Mouse (Mus musculus): ENCODE data around the gene Pcgf2. TPM values are rescaled to one million over a fixed set of nuclear protein-coding genes. Genes with fewer than 3 reads are reported as not detected.
"Not testable (repeated sequence)": the region's sequence is repeated elsewhere in the genome, so short reads cannot be mapped to it uniquely, and the experiment has no call there.

Gene Pcgf2
- total RNA-seq, 2 experiments from 2014 or later, result 51.0 to 52.0 TPM

DNA sequence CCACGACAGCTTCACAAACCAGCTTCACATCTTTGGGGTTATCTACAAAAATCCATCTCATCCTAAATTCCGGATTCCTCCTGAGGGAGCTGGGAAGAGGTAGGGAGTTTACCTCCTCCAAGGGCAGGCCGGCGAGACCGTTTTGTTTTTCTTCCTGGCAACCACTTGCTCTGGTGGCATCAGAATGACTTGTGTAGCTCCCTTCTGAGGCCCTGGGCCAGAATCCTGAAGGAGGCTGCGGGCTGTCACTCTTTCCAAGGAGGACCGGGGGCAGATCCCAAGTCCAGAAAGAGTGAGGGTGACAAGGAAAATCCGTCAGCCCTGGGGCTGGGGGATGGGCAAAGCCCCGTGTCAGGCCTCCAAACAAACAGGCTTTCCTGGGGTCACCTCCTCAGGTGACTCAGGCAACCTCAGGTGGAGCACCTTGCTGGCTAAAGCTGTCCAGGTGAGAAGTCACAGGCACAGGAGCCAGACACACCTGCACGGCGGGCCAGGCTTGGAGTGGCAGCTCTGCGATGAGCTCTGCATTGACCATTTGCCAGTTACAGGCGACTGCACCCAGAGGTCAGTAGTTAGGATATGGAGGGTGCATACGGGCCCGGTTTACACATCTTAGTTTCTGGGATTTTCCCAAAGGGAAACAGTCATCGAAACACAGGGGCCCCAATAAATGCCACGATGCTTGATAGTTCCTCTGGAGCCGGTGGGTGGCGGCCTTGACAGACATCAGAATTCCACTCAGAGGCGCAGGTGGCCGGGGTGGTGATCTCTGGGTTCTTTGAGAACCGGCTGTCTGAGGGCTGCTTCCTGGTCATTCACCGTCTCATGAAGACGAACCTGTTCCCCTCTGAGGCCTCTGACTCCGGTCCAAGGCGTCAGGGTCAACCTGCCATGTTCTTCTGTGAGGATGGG is 17.3 kb upstream of the Pcgf2 start:
- DNase-seq (ENCODE audit: low spot score in 2 of 2), result no peak

DNA sequence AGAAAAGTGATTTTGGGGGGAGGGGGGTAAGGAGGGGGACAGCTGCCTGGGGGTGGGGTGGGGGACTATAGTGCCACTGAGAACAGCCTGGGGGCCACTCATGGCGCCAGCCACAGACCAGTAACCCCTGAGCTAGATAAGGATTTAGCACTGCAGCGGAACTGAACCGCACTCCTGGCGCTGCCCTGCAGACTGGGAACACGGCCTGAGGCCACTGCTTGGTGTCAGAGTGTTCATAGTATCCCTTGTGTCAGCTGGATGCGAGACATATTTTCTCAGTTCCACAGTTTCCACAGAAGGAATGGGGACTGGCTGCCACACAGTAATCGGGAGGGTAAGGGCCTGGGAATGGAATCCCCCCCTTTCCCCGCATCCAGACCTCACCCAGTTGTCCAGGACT is 15.7 kb upstream of the Pcgf2 start:
- DNase-seq (ENCODE audit: low spot score in 2 of 2), result no peak

DNA sequence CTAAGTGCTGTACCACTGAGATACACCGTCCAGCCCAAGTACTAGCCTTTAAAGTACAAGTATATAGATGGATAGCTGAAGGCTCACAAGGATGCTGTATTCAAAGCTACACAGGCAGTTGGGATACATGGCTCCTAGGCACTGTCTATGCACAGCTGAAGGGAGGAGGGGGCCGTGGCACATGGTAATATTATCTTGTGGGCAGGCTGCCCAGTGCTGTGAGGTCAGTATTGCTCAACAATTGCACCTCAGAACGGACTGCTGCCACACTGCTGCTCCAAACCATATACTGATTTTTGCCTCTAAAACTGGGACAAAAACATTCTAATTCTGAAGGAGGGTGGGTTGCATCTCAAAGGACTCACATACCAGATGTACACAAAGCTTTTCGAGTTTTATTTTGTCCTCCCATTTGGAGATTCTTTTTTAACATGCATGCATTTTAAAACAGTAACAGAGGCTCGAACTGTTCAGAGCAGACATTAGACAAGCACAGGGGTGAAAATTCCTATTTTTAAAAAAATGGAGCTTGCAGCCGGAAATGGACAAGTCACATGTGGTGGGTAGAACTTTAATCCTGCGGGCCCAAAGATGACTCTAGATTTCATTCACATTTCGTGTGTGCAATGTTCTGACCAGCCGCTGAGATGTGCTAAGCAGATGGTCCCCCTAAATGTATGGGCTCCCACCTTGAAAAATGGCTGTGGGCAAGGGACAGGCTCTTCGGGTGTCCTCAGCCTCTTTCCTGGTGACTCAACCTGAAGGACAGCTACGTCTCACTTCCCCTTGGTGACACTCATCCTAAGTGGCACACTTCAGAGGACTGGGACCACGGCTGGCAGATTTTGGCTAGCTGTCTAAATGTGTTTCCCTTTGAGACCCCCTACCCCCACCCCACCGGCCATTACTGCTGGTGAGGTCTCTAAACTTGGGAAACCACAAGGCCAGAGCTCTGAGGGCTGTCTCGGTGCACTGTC is 14.8 kb upstream of the Pcgf2 start:
- DNase-seq (ENCODE audit: low spot score in 2 of 2), result no peak

DNA sequence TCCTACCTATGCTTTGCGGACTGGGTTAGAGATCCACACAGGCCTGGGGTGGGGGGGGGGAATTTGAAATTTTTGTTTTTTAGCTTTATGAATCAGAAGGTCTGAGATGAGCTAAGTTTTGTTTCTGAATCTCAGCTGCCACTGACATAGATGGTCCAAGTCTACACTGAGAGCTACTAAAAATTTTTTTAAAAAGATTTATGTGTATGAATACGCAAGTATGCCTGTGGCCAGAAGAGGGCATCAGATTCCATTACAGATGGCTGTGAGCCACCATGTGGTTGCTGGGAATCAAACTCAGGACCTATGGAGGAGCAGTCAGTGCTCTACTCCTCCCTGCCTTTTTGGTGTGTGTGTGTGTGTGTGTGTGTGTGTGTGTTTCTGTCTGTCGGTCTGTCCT is 14.1 kb upstream of the Pcgf2 start:
- no peak for DNase-seq (ENCODE audit: low spot score in 2 of 2)

DNA sequence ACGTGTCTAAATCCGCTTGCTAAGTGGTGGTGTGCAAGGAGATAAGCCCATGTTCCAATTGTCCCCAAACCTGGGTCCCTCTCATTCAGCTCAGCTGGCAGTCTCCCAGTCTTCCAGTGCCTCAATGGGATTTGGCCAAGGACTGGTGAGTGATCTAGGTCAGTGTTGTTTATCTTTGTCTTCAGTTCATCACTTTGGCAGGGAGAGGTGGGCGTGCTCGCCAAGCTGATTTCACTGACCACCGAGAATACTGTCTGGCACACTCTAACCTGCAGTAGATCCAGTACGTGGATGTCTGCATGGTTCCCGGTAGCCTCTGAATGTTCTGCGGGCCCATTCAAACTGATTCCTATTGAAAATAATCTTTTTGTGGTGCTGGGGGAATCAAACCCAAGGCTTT is 13.6 kb upstream of the Pcgf2 start:
- DNase-seq (ENCODE audit: low spot score in 2 of 2), result no peak

DNA sequence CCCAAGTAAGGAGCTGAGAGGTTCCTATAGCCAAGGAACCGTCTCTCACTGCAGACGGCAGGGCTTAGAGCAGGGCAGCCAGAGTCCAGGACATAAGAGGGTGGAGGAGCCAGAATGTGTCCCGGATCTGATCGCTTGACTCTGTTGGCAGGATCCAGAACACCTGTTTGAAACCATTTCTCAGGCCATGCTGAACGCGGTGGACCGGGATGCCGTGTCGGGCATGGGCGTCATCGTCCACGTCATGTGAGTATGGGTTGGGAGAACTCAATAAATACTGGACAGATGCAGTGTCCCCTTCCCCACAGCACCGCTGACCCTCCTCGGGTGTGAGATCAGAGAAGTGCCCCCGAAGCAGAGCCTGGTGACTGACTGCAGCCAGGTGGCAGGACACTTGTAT is 12.0 kb upstream of the Pcgf2 start:
- no peak for DNase-seq (ENCODE audit: low spot score in 2 of 2)

DNA sequence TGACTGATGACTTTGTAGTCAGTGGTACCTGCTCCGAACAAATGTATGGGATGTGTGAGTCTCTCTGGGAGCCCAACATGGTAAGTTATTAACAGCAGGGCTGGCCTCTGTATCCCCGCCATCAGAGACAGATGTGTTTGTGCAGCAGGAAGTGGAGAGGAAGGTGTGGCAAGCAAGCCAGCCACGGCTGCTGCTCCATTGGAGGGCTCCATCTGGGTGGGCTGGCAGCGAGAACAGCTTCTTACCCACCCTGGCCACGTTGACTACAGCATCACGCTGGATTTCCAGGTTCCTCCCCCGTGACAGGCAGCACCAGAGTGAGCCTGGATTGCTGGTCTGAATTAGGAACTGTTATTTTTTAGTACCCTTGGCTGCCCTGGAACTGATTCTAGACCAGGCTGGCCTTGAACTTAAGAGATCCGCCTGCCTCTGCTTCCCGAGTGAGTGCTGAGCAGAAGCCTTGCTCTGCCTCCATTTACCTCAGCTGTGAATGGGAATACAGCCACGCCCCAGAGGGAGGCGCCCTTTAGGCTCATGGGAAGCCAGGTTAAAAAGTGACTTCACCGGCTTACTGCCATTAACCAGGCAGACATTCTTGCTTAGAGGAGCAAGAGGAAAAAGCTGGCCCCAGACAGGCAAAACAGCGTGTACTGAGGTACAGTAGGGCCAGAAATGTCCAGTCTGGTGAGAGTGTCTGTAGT is 11.1 kb upstream of the Pcgf2 start:
- DNase-seq (ENCODE audit: low spot score in 2 of 2), result no peak

DNA sequence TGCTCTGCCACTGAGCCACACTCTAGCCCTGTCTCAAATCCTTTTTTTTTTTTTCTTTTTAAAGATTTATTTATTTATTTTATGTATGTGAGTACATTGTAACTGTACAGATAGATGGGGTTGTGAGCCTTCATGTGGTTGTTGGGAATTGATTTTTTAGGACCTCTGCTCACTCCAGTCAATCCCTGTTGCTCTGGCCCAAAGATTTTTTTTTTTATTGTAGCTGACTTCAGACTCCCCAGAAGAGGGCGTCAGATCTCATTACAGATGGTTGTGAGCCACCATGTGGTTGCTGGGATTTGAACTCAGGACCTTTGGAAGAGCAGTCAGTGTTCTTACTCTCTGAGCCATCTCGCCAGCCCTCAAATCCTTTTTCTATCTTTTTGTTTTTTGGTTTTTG is 9.8 kb upstream of the Pcgf2 start:
- not testable (repeated sequence) for DNase-seq (ENCODE audit: low spot score in 2 of 2)

DNA sequence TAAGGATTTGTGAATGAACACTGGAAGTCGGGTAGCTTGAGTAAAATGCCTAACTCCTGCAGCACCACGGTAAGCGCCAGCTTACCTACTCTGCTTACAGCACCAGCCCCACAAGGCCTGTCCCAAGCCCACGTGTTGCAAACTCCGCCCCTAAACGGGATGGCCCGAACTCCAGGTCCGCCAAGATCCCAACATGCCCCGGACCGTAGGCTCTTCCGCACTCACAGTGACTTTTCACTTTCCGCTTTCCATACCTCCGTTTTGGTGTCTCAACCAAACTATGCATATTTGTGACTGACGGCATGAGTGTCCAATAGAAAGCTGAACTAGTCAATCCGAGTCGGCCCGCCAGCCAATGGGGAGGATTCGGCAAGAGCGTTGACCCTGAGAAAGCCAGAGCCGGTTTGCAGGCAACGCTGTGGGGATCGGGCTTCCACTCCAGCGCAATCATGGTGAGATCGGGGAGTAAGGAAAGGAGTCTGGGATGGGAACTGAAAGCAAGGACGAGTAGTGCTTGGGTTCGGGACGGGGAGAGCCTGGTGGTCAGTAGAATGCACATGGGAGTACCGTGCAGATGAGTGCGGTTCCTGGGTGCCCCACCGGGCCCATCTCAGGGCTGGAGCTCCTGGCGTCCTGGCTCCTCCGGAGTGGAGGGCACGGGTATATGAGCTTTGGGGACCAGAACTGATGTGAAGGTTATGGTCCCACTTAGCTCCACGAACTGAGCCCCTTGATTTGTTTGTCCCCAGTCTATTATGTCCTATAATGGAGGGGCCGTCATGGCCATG is 2.9 kb upstream of the Pcgf2 start, which contains the start of gene Psmb3:
TSS of gene Psmb3 (plus strand) at position 361 of the 788 bp plus-strand sequence.
- DNase-seq (ENCODE audit: low spot score in 2 of 2), result peak; percentile 99

DNA sequence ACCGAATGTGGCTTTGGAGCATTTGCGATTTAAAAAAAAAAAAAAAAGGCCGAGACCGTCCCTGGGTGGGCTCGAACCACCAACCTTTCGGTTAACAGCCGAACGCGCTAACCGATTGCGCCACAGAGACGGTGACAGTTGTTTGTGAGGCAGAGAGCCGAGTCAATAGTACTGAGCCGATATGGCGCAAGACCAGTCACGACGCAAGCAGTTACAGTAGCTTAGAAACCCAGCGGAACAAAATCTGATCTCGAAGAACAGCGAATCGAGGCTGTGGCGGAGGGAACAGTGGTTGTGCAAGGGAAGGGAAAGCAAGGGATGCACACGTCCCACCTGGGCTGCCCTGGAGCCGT is 2.1 kb upstream of the Pcgf2 start:
- DNase-seq (ENCODE audit: low spot score in 2 of 2), result peak; percentile 94 to 97

DNA sequence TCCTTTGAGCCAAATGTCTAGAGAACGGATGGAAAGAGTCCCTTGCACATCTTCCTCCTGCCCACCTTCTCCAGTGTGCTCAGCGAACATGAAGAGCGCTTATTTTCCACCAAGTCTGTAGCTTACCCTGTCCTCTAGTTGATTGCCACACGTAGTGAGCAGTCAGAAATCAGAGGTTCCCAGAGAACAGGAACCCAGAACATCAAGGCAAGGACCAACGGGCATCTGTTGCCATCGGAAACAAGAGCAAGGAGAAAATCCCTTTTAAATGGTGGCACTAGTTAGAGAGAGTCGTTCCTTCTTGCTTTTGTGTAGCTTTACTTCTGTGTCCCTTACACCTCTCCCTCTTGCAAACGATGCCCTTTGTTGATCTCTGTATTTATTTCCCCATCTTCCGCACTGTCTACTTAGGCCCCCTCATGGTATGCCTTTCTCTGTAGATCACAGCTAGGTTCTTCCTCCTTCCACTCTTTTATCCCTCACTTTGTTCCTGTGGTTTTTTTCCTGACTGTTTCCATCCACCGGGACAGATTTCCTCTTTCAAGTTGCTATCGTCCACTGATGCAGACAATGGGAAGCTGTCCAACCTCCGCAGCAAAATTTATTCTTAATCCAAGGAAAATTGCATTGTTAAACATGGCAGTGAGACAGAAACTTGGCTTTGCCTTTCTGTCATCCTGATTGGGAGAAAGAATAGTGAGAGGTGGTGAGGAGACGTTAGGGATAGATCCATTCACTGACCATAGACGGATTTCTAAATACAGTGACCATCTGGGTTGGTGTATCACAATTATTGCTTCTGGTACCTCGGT is 1.5 kb upstream of the Pcgf2 start:
- DNase-seq (ENCODE audit: low spot score in 2 of 2), result no peak

DNA sequence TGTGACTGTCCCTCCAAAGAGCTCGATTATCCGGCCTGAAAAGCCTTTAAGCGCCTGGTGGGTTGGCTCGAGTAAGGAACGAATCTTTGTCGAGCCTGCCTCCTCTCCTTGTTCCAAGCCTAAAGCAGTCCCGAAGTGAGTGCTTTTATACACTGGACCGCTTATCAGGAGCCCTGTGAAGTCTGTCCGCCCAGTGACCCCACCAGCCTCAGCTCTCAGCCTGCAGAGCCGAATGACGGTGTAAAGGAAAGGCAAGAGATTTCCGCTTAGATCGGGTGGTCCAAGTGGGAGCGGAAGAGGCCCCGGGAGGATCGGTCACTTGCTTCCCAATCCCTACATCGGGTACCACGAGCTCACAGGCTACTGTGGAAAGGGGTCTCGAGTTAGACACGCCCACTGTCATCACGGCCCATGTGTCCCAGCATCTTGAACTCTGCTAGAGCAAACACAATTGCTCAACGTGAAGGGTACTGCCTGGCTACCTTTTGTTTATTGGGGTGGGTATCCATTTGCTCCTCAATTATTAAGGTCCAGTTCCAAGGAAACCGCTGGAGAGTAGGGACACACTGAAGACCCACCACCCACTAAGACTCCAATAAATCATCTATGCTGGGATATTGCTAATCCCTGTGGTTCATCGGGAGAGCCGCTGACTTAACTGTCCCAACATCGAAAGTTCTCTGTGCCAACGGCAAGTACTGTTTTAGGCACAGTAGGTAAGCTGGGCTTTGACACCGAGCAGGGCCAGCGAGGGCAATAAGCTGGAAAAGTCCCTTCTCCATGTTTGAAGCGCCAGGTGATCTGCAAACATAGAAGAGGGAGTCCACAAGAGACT is 666 bp upstream of the Pcgf2 start:
- DNase-seq (ENCODE audit: low spot score in 2 of 2), result no peak

DNA sequence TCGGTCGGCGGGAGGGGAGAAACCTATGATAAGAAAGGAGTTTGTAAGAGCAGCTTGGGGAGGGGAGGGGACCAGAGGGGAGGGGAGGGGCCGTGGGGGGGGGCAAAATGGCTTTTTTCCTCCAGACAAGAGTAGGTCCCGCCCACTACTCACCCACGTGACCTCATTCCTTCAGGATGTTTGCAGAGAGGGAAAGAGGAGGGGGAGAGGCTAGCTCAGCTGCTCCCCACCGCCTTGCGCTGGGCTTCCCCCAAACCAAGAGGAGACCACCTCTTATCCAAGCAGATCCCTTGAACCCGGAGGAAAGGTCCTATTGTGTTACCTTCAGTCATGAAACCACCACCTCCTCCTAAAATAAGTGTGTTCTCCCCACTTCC is 683 bp downstream of the Pcgf2 start:
- DNase-seq (ENCODE audit: low spot score in 2 of 2), result peak; percentile 77 to 84

DNA sequence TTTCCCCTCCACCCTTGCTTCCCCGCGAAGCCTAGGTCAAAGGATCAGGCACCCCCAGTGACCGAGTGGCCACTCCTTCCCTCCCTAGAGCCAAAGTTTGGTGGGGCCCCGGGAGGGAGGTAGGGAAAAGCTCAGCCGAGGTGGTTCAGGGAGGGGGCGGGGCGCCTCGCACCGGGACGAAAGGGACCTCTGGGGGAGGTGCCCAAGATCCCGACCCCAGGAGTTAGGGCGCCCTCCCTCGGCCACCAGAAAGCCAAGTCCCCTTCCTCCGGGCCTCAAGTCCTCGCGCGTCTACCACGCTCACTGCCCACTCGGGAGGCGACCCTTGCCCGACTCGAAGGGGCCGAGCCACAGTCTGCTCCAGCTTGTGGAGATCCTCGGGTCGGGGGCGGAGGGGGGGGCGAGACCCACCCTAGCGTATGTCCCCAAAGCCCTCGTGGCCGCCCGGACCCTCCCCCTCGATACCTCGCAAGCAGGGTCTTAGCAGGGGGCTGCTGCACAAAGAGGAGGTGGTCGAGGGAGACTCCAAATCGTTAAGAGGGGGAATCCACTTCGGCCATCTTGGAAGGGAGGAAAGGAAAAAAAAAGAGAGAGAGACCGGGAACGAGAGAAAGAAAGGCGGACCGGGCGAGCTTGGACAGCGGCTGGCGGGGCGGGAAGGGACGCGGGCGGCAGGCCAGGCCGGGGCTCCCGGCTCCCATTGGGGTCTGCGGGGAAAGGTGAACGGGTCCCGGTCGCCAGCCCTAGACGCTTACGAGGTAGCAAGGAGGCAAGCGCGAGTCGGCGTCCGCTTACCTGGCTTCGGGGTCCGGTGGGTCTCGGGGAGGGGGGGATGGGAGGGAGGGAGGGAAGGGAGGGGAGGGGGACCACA is 1.3 kb downstream of the Pcgf2 start:
- DNase-seq (ENCODE audit: low spot score in 2 of 2), result peak; percentile 68 to 79

DNA sequence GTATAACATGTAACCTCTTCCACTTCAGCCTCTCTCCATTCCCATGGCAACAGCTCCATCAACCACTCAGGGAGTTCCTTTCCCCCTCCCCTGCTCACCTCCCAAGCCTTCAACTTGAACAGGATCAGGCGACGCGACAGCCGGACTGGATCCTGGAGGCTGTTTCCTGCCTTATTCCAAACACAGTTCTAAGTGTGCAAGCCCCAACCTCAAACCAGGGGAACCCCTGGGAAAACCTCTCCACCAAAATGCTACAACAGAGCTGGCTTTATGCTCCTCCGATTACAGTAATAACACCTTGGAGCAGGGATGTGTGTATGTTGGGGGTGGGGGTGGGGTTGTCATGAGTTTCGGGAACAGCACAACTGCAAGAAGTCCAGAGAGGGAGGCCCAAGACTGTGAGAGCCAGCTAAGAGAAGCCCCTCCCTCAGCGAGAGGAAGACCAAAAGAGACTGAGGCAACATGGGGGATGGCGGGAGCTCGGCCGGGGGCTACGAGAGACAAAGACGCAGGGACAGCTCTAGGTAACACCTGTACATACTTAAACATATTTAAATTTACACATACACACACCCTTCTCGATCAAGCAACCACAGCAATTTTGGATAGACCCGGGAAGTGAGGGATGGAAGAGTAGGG is 2.3 kb downstream of the Pcgf2 start:
- DNase-seq (ENCODE audit: low spot score in 2 of 2), result no peak

DNA sequence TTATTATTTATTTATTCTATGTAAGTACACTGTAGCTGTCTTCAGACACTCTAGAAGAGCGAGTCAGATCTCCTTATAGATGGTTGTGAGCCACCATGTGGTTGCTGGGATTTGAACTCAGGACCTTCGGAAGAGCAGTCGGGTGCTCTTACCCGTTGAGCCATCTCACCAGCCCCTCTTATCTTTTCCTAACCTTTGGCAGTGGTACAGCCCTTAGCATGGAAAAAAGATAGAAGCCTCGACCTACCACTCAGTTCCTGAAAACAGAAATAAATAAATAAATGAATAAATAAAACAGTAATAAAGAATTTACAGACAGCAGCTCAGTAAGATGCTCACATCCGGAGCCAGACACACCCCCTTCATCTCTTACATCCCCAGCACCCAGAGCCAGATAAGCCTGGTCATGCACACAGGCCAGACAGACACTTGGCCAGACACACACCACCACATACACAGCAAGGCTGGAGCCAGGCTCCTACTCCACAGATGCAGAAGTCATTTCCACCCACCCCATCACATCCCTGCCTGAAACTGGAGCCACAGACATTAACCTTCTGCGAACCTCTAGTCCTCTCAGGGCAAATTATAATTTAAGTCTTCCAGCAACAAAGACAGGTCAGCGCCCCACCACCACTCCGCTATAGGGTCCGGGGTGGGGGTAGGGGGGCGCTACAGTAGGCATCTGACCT is 3.0 kb downstream of the Pcgf2 start:
- no peak for DNase-seq (ENCODE audit: low spot score in 2 of 2)

DNA sequence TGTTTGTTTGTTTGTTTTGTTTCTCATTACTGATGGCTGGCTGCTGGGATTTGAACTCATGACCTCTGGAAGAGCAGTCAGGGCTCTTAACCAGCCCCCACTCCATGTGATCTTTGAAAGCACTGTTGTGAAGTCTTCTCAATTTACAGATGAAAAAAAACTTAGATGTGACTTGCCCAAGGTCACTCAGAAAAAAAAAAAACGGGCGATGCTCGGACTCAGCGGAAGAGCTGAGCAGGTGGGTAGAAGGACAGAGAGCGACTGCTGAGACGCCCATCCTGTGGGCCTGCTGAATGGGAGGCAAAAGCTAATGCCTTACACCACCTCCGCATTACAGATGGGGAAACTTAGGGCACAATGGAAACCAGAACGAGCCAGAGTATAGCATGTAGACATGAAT is 3.6 kb downstream of the Pcgf2 start:
- DNase-seq (ENCODE audit: low spot score in 2 of 2), result no peak
